Mouse (Mus musculus) kidney, embryonic 16.5 days (tissue): ENCODE data around the gene Acbd5. TPM values are rescaled to one million over a fixed set of nuclear protein-coding genes. Genes with fewer than 3 reads are reported as not detected.

Experiments
- ATAC-seq: fragments of 200-750 bp; cut with Nextera tagmentation; 2 replicates; pipeline ENCODE4 v1.8.0; 2017; ENCODE audit warnings: moderate TSS enrichment; ENCODE audit not compliant: low FRiP score, low TSS enrichment
- H3K27ac ChIP-seq: fragments of 300-500 bp; sonication (generic); 2 replicates; pipeline ENCODE4 v1.5.1; 2014; ENCODE audit warnings: low read length
- H3K27me3 ChIP-seq: fragments of 300-500 bp; sonication (generic); 2 replicates; pipeline ENCODE4 v1.6.1; 2014; ENCODE audit warnings: low read length, control low read depth, mixed read lengths; ENCODE audit not compliant: insufficient read depth
- H3K36me3 ChIP-seq: fragments of 300-500 bp; sonication (generic); 2 replicates; pipeline ENCODE4 v1.6.1; 2014; ENCODE audit warnings: low read length, control low read depth, mixed read lengths; ENCODE audit not compliant: insufficient read depth
- H3K4me1 ChIP-seq: fragments of 300-500 bp; sonication (generic); 2 replicates; pipeline ENCODE4 v1.6.1; 2014; ENCODE audit warnings: low read length, control low read depth, mixed read lengths; ENCODE audit not compliant: insufficient read depth
- H3K4me2 ChIP-seq: fragments of 300-500 bp; sonication (generic); replicated peaks from 2 replicates; pipeline ENCODE4 v1.6.1; 2014; ENCODE audit warnings: low read depth, low read length
- H3K4me3 ChIP-seq: fragments of 300-500 bp; sonication (generic); 2 replicates; pipeline ENCODE4 v1.5.1; 2014; ENCODE audit warnings: mild to moderate bottlenecking, low read length
- H3K9ac ChIP-seq: fragments of 300-500 bp; sonication (generic); replicated peaks from 2 replicates; pipeline ENCODE4 v1.6.1; 2014; ENCODE audit warnings: low read length
- H3K9me3 ChIP-seq: fragments of 300-500 bp; sonication (generic); 2 replicates; pipeline ENCODE4 v1.6.1; 2016; ENCODE audit warnings: low read length, control low read depth
- WGBS: fragments of 180-500 bp; shearing (Covaris S2); extraction: QIAGEN DNeasy Blood & Tissue Kit; methylation state at CpG from one replicate; pipeline ENCODE4 v1.1.7; 2014; 5-methylcytosine and 5-hydroxymethylcytosine counted together
- polyA plus RNA-seq: library from polyadenylated mRNA; unstranded; fragments of >200 nt; fragmentation: Nextera tagmentation; extraction: Ambion mirVana; gene quantifications from 2 replicates; pipeline ENCODE4 v1.2.1, GENCODE M21; 2015

Acbd5 gene
- polyA plus RNA-seq, 1 experiment from 2014 or later = 35.6 TPM

GRCm38 (mm10) chr2:23084540-23084939 lies 16.6 kb downstream of the Acbd5 start:
- WGBS = 92% methylated on average over 8 of the region's 8 CpGs

GRCm38 (mm10) chr2:23092216-23092615 lies 24.2 kb downstream of the Acbd5 start:
- WGBS = 55% methylated on average over 5 of the region's 5 CpGs
- Histone ChIP-seq H3K36me3 (peaks cover 27% of the 10 kb centered on the region), H3K9me3 (no peaks in the 10 kb centered on the region), H3K4me3 (no peak overlapping the region), H3K27me3 (no peaks in the 10 kb centered on the region), H3K9ac (no peak overlapping the region), H3K4me2 (no peak overlapping the region), H3K27ac (no peak overlapping the region), H3K4me1 (no peaks in the 10 kb centered on the region)
- no peak for ATAC-seq

More at GRCm38 (mm10) chr2:23084540-23084939, 16.6 kb downstream of the Acbd5 start:
- H3K36me3 ChIP-seq = peaks cover 24% of the 10 kb centered on the region
- no peak overlapping the region for H3K27ac ChIP-seq
- H3K9ac ChIP-seq = no peak overlapping the region
- H3K4me3 ChIP-seq = no peak overlapping the region
- H3K4me2 ChIP-seq = no peak overlapping the region
- ATAC-seq = no peak
- H3K9me3 ChIP-seq = no peaks in the 10 kb centered on the region
- no peaks in the 10 kb centered on the region for H3K4me1 ChIP-seq
- no peaks in the 10 kb centered on the region for H3K27me3 ChIP-seq

GRCm38 (mm10) chr2:23097028-23097427 lies 29.1 kb downstream of the Acbd5 start:
- no peak overlapping the region for H3K4me3 ChIP-seq
- H3K27ac ChIP-seq = no peak overlapping the region
- no peak for ATAC-seq
- H3K9ac ChIP-seq = no peak overlapping the region
- H3K4me1 ChIP-seq = no peaks in the 10 kb centered on the region
- no peaks in the 10 kb centered on the region for H3K9me3 ChIP-seq
- peaks cover 18% of the 10 kb centered on the region for H3K36me3 ChIP-seq
- no peaks in the 10 kb centered on the region for H3K27me3 ChIP-seq
- H3K4me2 ChIP-seq = no peak overlapping the region

GRCm38 (mm10) chr2:23102266-23102665 lies 34.3 kb downstream of the Acbd5 start:
- ATAC-seq = no peak
- Histone ChIP-seq H3K4me1 (no peaks in the 10 kb centered on the region), H3K9ac (no peak overlapping the region), H3K4me2 (no peak overlapping the region), H3K4me3 (no peak overlapping the region), H3K9me3 (no peaks in the 10 kb centered on the region), H3K27ac (no peak overlapping the region), H3K36me3 (peaks cover 7% of the 10 kb centered on the region; the same call in 1 of the 2 replicates), H3K27me3 (no peaks in the 10 kb centered on the region)

- no peaks in the 10 kb centered on the region for H3K4me1 ChIP-seq
- peaks cover 23% of the 10 kb centered on the region for H3K36me3 ChIP-seq
- no peak for ATAC-seq
- H3K27ac ChIP-seq = no peak overlapping the region
- no peak overlapping the region for H3K9ac ChIP-seq
- no peaks in the 10 kb centered on the region for H3K9me3 ChIP-seq
- H3K4me3 ChIP-seq = no peak overlapping the region
- no peaks in the 10 kb centered on the region for H3K27me3 ChIP-seq
- no peak overlapping the region for H3K4me2 ChIP-seq
These were observed 51.6 kb downstream of the Acbd5 start for GRCm38 (mm10) chr2:23119573-23119972.

- H3K9ac ChIP-seq = peak overlapping the region; percentile 82
- 4% methylated on average over 5 of the region's 5 CpGs for WGBS
- peak overlapping the region; percentile 78 for H3K4me3 ChIP-seq
- H3K4me1 ChIP-seq = peaks cover 20% of the 10 kb centered on the region
- peak overlapping the region; percentile 58 for H3K4me2 ChIP-seq
- peaks cover 3% of the 10 kb centered on the region; the same call in 1 of the 2 replicates for H3K36me3 ChIP-seq
- peak overlapping the region; percentile 99 for H3K27ac ChIP-seq
- no peaks in the 10 kb centered on the region for H3K27me3 ChIP-seq
- ATAC-seq = peak; percentile 76
- no peaks in the 10 kb centered on the region for H3K9me3 ChIP-seq
These were observed 87.2 kb downstream of the Acbd5 start for GRCm38 (mm10) chr2:23155199-23155621.

GRCm38 (mm10) chr2:23155777-23156607 lies 88.0 kb downstream of the Acbd5 start, which contains the start of the genes Mastl and Yme1l1:
Mastl (minus strand) TSS chr2:23156024.
Yme1l1 (plus strand) TSS chr2:23156369.
- H3K27ac ChIP-seq = peak within 1 kb of the TSS; percentile 99
- peaks cover under 1% of the 10 kb centered on the region; the same call in 1 of the 2 replicates for H3K36me3 ChIP-seq
- H3K4me1 ChIP-seq = peaks cover 20% of the 10 kb centered on the region
- H3K9me3 ChIP-seq = no peaks in the 10 kb centered on the region
- H3K9ac ChIP-seq = peak within 1 kb of the TSS; percentile 82
- H3K27me3 ChIP-seq = no peaks in the 10 kb centered on the region
- WGBS = under 1% methylated on average over 61 of the region's 61 CpGs
- peak within 1 kb of the TSS; percentile 78 for H3K4me3 ChIP-seq
- peak within 1 kb of the TSS; percentile 60 for H3K4me2 ChIP-seq
- peak; percentile 99 for ATAC-seq

- Histone ChIP-seq H3K4me2 (peak overlapping the region; percentile 60), H3K27ac (peak overlapping the region; percentile 99)
- ATAC-seq = peak; percentile 14
These were observed 88.7 kb downstream of the Acbd5 start for GRCm38 (mm10) chr2:23156608-23157081.

More at GRCm38 (mm10) chr2:23156608-23157081, 88.7 kb downstream of the Acbd5 start:
- H3K9ac ChIP-seq = peak overlapping the region; percentile 82
- peaks cover 6% of the 10 kb centered on the region; the same call in 1 of the 2 replicates for H3K36me3 ChIP-seq
- H3K4me1 ChIP-seq = peaks cover 20% of the 10 kb centered on the region
- no peaks in the 10 kb centered on the region for H3K27me3 ChIP-seq
- H3K9me3 ChIP-seq = no peaks in the 10 kb centered on the region
- H3K4me3 ChIP-seq = peak overlapping the region; percentile 78
- WGBS = 0% methylated on average over 17 of the region's 17 CpGs
